Mouse (Mus musculus) brain, embryonic 14.5 days (tissue): ENCODE results near the gene Auts2.

Experiments used
- CTCF ChIP-seq: fragments of 200-500 bp; IDR thresholded peaks from 2 replicates; pipeline ENCODE4 v1.5.1; 2012; ENCODE audit warnings: inconsistent platforms, mild to moderate bottlenecking, moderate library complexity, borderline replicate concordance; ENCODE audit not compliant: insufficient read depth, insufficient read length; ENCODE audit errors: extremely low read depth
- POLR2A ChIP-seq: fragments of 200-500 bp; IDR thresholded peaks from 2 replicates; pipeline ENCODE4 v1.6.1; 2012; ENCODE audit warnings: mild to moderate bottlenecking, inconsistent platforms, borderline replicate concordance; ENCODE audit not compliant: poor library complexity, insufficient read depth, insufficient read length, severe bottlenecking; ENCODE audit errors: extremely low read depth

- no peak for TF ChIP-seq CTCF
- no peak for TF ChIP-seq POLR2A
Measured at GRCm38 (mm10) chr5:132537475-132537874, 5.7 kb downstream of the Auts2 start.
